Mouse (Mus musculus) left cerebral cortex, postnatal 4 days (tissue): ENCODE data around the gene Zfp575. TPM values are rescaled to one million over a fixed set of nuclear protein-coding genes. Genes with fewer than 3 reads are reported as not detected.

Source experiments
- total RNA-seq, 2 experiments: library from RNA; stranded (reverse); gene quantifications; 2 replicates each; pipeline ENCODE4 v1.2.3; 2021

The Zfp575 gene
- total RNA-seq, 2 experiments from 2014 or later, result 11.7 to 13.0 TPM

Other genes starting within 250 kb of the Zfp575 start
- gene Lypd5, start 238.4 kb downstream of the Zfp575 start, total RNA-seq, result not detected
- gene Kcnn4, start 217.4 kb downstream of the Zfp575 start, total RNA-seq, result under 1 TPM; 0.34 to 0.48 TPM
- 10 to 100 TPM; 42.0 to 43.2 TPM for gene Smg9, start 188.0 kb downstream of the Zfp575 start, total RNA-seq
- not detected for gene Irgc1, start 135.3 kb downstream of the Zfp575 start, total RNA-seq
- gene Plaur, start 125.2 kb downstream of the Zfp575 start, total RNA-seq, result 1 to 10 TPM; 1.0 to 1.2 TPM
- 100 to 1,000 TPM; 332 to 353 TPM for gene Cadm4, start 105.6 kb downstream of the Zfp575 start, total RNA-seq
- gene Zfp428, start 80.6 kb downstream of the Zfp575 start, total RNA-seq, result 100 to 1,000 TPM; 105 to 108 TPM
- gene AC161166.1, start 75.2 kb downstream of the Zfp575 start, total RNA-seq, result not detected
- gene Irgq, start 57.0 kb downstream of the Zfp575 start, total RNA-seq, result 100 to 1,000 TPM; 118 to 120 TPM
- under 1 TPM in 1 of 2 experiments, not detected in 1; 0.48 TPM for gene Pinlyp, start 41.5 kb downstream of the Zfp575 start, total RNA-seq
- gene Xrcc1, start 41.4 kb downstream of the Zfp575 start, total RNA-seq, result 10 to 100 TPM; 48.8 to 49.3 TPM
- gene Ethe1, start 98 bp downstream of the Zfp575 start, total RNA-seq, result 10 to 100 TPM; 16.1 to 17.5 TPM
- under 1 TPM; 0.48 to 0.72 TPM for gene Phldb3, start 23.1 kb upstream of the Zfp575 start, total RNA-seq
- gene Lypd3, start 48.9 kb upstream of the Zfp575 start, total RNA-seq, result under 1 TPM; 0.68 to 0.77 TPM
- not detected for gene Tex101, start 89.0 kb upstream of the Zfp575 start, total RNA-seq
- not detected for gene BC049730, start 121.6 kb upstream of the Zfp575 start, total RNA-seq
- gene Gm4763, start 139.3 kb upstream of the Zfp575 start, total RNA-seq, result not detected
- gene Cd177, start 172.7 kb upstream of the Zfp575 start, total RNA-seq, result not detected
- gene Ceacam10, start 189.6 kb upstream of the Zfp575 start, total RNA-seq, result not detected